Mouse (Mus musculus) lung, postnatal 14 days (tissue): ENCODE measurements at regions not wholly inside any gene's neighbourhood (a gene's known extent, or its start where the extent isn't known, plus 50 kb on each side); places are given as distances from the start of the nearest gene placed in this dataset.
"Not testable (repeated sequence)": the region's sequence is repeated elsewhere in the genome, so short reads cannot be mapped to it uniquely, and the experiment has no call there.

Source experiments
- DNase-seq: peaks from one replicate; pipeline ENCODE4 v3.0.0; 2021

DNA sequence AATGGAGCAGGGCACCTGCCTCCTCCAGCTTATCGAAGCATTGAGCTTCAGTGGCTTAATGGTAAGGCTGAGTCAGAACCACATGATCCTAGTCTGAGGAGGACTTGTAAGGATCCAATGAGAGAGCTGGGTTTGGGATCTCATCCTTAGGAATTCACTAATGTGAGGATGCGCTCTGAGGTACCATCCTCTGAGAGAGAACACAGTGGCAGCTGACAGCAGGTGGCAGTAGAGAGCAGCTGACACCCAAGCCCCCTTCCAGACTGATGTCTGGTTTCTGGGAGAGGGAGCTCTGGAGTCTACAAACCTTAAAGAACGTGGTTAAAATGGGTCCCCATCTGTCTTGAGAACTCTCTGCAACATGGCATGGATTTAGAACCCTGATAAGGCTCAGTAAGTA is 137.8 kb downstream of the B3glct start:
- DNase-seq: peak; percentile 65

DNA sequence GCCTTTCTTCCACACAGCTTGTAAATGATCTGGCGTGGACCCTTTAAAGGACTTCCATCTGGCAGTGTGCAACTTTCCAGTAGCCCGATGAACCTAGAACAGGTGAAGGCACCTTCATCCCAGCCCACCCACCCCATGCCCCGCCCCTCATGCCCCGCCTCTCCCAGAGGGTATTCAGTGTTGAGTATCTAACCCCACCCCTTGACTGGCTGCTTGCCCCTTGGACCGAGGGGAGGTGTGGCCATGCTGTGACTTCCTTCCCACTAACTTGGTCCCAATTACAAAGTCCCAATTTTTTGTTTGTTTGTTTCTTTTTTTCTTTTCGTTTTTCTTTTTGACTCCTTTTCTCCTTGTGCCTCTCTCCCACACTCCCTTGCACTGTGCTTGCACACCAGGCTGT is 140.8 kb downstream of the B3glct start:
- no peak for DNase-seq

GRCm38 (mm10) chr5:149823821-149824220 is 145.8 kb downstream of the B3glct start:
- no peak for DNase-seq

DNA sequence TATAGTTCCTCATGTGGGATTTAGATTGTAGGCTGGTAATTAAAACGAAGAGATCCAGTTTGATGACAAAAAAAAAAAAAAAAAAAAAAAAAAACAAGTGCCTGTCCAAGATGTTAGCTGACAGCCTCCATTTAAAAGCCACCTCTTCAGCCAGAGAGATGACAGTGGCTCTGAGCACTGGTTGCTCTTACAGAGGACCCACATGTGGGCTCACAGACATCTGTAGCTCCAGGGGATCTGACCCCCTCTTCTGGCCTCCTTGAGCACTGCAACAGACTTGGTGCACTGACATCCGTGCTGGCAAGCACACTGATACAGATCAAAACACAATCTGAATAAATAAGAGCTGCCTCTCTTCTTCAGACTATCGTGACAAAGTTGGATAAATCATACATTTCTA is 149.6 kb downstream of the B3glct start:
- DNase-seq: peak; percentile 13

DNA sequence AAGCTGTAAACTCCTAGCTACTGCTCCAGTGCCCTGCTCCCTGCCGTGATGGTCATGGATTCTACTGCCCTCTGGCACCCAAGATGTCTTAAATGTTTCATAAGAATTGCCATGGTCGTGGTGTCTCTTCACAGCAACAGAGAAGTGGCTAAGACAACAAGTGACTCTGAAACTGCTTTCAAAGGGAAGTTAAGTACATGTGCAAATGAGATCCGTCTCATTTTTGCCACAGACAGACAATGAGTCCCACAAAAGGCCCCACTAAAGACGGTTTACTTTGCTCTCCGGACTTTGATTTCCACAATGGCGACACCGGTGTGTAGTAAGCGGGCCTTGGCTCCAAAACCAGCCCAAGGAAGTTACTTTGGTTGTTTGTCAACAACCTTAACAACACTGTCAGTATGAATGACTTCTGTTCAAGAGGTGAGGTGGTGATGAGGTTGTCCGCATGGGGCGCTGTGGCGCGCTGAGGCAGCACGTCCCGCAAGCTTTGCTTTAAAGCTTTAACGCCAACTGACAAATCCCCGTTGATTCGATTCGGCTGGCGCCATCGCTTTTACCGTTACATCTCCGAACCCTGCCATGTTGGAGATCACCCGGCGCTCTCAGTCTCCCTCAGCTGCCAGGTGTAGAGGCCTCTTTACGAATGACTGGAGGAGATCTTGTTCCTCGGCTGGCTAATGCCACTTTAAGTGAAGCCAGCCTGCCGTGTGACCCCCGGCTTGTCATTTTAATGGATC is 153.3 kb downstream of the B3glct start:
- peak; percentile 75 for DNase-seq

DNA sequence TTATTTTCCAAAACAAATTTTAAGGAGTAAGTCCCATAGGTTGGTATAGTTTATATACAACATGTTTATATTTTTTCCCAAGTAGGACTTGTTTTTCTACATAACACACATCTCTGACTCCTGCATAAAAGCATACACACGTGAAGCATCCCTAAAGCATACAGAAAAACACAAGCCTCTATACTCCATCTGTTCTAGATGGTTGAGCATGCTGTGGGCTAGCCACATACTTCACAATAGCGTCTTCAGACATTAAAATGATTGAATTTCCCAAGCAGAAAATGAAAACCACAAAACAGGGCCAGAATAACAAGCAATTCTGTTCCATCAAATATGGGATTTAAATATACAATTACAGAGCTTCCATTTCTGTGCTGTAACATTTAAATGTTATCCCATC is 159.3 kb downstream of the B3glct start:
- no peak for DNase-seq

DNA sequence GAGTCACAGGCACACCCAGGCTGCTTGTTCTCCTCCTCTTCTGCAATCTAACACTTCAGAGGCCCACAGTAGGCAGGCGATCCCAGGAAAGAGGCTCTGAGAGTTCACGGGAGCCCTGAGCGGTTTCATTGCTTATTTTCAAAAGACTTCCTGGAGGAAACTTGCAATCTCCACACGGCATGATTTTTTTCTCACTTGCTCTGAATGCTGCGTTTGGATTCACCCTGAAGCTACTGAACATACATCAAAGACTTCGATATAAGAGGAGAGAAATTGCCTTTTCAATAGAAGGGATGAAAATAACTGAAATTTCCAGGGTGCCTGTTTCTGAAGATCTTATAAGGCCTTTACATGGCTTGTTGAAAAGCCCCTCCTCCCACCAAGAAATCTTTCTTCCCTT is 164.5 kb downstream of the B3glct start:
- DNase-seq: no peak

- no peak for DNase-seq
These were observed 165.3 kb downstream of the B3glct start for GRCm38 (mm10) chr5:149843310-149843709.

- no peak for DNase-seq
These were observed 167.2 kb downstream of the B3glct start for GRCm38 (mm10) chr5:149845256-149845655.

DNA sequence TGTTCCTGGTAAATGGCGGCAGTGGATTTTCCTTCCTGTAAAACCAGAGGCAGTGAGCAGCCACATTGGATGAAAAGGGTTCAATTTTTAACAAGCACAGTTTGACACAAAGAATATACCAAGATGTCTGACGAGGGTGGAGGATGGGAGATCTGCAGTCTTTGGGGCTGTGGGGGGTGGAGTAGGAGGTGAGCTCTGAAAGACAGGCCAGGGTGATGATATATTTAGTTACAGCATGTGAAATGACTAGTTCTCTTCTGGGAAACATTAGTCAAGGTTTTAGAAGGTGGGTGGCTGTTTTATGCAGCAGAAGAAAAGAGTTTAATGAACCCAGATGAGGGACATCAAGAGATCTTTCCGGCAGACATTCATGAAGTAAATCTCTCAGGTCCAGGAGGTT is 170.0 kb upstream of the Rxfp2 start:
- DNase-seq: no peak

DNA sequence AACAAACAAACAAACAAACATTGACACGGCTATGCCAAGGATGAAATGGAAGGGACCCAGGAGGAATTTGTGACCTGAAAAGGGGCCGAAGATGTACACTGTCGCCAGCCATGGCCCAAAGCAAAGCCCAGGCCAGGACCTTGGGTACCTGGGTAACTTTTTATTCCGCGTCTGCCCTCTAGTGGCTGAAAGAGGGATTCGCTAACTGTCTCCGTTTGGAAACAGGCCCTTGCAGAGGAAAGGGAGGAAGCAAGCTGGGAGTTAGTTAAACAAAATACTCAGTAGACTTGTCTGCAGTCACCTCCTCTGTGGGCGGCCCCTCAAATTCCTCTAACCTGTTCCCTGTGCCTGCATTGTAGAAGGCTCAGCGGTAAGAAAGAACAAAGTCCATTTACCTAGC is 167.5 kb upstream of the Rxfp2 start:
- DNase-seq: peak; percentile 75

DNA sequence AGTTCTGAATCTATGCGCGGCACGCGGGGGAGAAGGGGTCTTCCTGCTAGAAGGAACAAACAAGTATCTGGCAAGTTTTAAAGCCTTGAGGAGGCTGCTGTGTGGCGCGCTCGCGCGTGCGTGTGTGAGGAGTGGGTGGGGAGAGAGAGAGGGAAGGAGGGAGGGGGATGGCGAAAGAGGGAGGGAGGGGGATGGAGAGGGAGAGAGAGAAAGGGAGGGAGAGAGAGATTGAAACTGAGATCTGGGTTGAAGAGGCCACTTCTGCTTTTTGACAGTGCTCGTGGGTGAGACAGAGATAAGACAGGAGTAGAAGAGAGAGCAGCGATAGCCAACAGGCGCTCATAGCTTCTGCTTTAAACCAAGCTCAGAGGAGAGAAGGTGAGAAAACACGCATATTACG is 166.0 kb upstream of the Rxfp2 start:
- no peak for DNase-seq

- DNase-seq: no peak
These were observed 162.4 kb upstream of the Rxfp2 start for GRCm38 (mm10) chr5:149856101-149856500.

DNA sequence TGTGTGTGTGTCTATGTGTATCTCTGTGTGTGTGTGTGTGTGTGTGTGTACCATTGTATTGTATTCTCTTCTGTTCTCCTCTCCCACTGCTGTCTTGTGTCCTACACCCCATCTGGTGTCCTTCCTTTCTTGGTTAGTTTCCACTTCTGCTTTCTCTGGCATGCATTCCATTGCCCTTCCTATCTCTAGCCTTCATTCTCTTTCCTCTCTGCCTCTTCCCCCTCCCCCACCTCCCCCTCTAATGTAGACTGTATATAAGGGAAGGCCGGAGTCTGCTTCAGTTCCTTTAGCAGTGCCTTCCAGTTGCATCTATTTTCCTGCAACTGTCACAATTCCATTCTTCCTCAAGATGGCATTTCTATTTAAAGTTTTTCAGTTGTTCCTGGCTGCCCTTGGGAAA is 161.5 kb upstream of the Rxfp2 start:
- DNase-seq: no peak

- peak; percentile 65 for DNase-seq
These were observed 156.9 kb upstream of the Rxfp2 start for GRCm38 (mm10) chr5:149861489-149861962.

DNA sequence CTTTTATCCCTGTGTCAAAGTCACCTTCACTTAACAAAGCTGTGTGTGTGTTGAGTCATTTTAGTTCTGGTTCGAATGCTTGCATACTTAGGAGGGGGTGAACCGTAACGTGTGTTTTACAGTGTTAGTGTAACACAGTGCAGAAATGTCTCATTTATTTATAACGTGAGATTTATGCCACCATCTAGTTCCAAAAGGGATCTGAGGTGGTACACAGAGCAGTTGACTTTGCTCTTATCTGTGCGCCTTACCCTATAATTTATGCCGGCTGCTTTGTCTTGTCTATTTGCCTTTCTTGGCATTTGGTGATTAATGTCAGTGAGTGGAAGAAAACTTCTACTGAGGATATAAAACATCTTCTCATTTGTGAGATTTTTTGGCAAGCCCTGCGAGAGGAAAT is 150.5 kb upstream of the Rxfp2 start:
- no peak for DNase-seq

DNA sequence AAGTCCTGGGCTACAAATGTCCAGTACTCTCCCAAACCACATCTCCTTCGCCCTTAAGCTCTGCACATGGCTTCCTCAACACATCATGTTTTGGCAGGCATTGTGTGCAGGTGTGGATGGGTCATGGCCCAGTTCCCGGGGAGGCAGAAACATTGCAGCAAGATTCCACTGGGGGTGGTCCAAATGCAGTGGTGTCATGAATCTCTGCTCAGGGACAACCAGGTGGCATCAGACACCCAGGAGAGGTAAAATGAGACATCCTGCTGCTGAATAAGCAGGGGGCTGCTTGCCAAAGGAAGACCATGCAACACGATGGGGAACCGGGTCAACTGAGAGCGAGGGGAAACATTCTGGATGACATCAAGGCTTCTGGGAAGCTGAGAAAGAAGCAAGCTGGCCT is 149.0 kb upstream of the Rxfp2 start:
- DNase-seq: no peak

DNA sequence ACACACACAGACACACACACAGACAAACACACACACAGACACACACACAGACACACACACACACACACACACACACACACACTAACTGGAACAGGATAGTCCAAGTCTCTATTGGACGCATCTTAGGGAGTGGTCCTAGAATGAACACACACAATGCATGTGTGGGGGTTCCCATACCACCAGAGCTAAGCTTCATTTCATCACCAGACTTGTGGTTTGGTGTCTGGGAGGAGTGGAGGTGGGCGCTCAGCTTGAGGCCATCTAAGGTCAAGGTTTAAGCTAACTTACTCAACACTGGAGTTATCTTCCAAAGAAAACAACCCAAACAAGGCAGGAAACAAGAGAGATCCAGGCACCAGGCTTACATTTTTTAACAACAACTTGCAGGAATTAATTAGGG is 147.9 kb upstream of the Rxfp2 start:
- DNase-seq: no peak

- DNase-seq: no peak
These were observed 147.0 kb upstream of the Rxfp2 start for GRCm38 (mm10) chr5:149871521-149871920.

- DNase-seq: no peak
These were observed 144.9 kb upstream of the Rxfp2 start for GRCm38 (mm10) chr5:149873482-149874002.

DNA sequence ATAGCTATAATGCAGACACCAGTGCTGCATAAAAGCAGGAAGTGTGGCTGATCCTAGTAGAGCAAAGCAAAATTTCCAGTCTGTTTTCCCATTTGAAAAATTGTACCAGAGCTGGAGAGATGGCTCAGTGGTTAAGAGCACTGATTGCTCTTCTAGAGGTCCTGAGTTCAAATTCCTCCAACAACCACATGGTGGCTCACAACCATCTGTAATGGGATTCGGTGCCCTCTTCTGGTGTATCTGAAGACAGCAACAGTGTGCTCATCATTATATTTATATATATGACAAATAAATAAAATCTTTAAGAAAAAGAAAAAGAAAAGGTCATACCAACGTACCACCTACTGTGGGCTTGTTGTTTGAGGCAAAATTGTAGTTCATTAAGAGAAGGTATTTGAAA is 144.1 kb upstream of the Rxfp2 start:
- no peak for DNase-seq

- DNase-seq: not testable (repeated sequence)
These were observed 126.0 kb upstream of the Rxfp2 start for GRCm38 (mm10) chr5:149892453-149892852.

- DNase-seq: no peak
These were observed 111.5 kb upstream of the Rxfp2 start for GRCm38 (mm10) chr5:149906927-149907326.

- no peak for DNase-seq
These were observed 109.9 kb upstream of the Rxfp2 start for GRCm38 (mm10) chr5:149908376-149909078.
